Mouse (Mus musculus) naive thymus-derived CD4-positive, alpha-beta T cell, adult 2 months (primary cell): Measurements from ENCODE around the gene Il1rl1.

Experiments
- DNase-seq: peaks from one replicate; pipeline ENCODE4 v3.0.0-alpha.2; 2011; ENCODE audit warnings: low read depth

The Il1rl1 gene

GRCm38 (mm10) chr1:40428910-40429675 is at the start of gene Il1rl1:
TSS of gene Il1rl1 (plus strand) at chr1:40429570.
- no peak for DNase-seq

DNA sequence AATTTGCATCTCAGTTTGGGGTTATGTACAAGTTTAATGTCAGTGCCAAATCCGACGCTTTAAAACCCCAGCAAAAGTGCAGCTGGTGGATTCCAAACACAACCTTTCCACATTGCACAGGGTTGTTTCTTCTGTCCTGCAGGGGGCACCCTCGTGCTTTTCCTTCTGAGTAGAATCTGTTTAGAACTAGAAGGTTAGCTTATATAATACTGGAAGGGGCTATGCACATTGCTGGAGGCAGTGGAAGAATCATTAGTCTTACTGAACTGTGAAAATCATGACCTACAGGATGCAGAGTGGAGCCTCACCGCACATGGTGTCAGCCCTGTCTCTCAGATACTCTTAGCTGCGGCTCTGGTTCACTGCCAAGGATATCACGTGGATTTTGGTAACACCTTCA is 49.3 kb upstream of the Il1rl1 start:
- DNase-seq = peak; percentile 86

- DNase-seq = peak; percentile 71
Measured at GRCm38 (mm10) chr1:40380990-40381389, 48.4 kb upstream of the Il1rl1 start.

DNA sequence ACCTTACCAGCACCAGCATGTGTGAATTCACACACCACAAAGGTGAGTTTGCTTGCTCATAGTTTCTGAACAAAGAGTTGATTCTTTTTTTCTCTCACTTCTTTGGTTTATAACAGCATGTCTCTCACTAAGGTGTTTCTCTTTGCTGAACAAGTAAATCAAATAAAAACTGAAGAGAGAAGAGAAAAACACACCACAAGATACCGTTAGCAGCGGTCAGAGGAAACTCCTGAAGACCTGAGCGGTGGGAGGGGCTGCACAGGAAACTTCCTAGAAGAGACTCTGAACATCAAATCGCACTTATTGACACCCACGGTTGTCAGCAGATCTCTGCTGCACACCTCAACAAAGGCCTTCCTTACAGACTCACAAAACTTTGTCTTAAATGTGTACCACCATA is 46.5 kb upstream of the Il1rl1 start:
- DNase-seq = peak; percentile 54

DNA sequence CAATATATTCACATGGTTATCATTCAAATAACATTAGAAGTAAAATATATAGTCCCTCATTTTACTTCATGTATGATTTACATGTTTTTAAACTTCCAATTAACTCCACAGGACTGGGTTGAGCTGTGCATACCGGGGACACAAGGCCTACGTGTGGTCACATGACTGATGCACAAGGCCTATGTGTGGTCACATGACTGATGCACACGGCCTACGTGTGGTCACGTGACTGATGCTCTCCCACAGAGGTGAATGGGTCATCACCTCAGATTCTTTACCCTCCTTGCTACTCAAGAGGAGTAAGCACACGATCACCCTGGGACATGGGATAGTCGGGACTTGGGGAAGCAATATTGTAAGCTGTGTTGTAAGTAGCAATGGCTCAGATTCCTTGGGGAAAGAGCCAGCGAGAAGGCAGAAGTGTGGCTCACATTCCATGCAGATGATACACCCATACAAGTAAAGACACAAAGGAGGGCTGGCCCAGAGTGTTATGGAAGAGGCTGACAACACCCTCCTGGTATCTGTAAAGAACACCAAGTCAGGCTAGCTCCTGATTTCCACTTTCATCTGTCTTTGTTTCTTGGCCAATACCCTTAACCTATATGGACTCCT is 44.3 kb upstream of the Il1rl1 start:
- no peak for DNase-seq

GRCm38 (mm10) chr1:40391374-40391773 is 38.0 kb upstream of the Il1rl1 start:
- no peak for DNase-seq

- no peak for DNase-seq
Measured at GRCm38 (mm10) chr1:40392535-40392934, 36.8 kb upstream of the Il1rl1 start.

DNA sequence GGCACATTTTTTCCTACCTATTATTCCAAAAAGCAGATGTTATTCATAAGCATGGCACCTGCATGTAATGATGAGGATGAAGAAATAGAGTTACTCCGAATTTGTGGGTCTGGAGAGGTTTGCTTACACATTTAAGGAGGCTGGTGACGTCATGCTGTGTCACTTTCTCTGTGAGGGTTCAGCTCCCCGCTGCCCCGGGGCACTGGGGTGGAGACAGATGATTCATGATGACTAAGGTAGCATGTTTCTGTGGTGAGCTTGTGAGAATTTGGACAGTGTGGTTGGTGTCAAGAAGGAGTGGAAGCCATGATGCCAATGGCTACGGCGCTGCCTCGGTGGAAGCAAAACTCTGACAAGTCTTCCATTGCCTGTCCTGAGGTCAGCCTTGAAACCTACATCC is 36.2 kb upstream of the Il1rl1 start:
- no peak for DNase-seq

- DNase-seq = no peak
Measured at GRCm38 (mm10) chr1:40399639-40400038, 29.7 kb upstream of the Il1rl1 start.

- no peak for DNase-seq
Measured at GRCm38 (mm10) chr1:40404682-40405081, 24.7 kb upstream of the Il1rl1 start.

- no peak for DNase-seq
Measured at GRCm38 (mm10) chr1:40409882-40410281, 19.5 kb upstream of the Il1rl1 start.

- DNase-seq = no peak
Measured at GRCm38 (mm10) chr1:40413039-40413438, 16.3 kb upstream of the Il1rl1 start.

DNA sequence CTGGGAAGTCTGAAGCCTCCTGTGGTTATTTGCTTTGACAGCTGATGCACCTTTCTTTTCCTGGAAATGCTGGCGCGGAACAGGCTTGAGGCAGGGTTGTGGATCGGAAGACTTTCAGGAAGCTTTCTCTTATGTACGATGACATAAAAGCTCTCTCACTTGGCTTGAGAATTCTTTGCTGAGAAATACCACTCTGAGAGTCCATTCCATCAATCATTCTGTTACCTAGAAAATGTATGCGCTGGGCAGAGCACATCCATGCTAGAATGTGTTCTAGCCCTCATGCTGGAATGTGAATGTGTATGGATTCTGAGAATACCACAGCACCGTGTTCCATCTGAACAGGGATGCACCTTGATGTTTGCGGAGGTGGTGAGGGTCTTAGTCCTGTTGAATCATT is 15.1 kb upstream of the Il1rl1 start:
- DNase-seq = no peak

GRCm38 (mm10) chr1:40414863-40415656 is 14.3 kb upstream of the Il1rl1 start:
- DNase-seq = no peak

GRCm38 (mm10) chr1:40417034-40417433 is 12.3 kb upstream of the Il1rl1 start:
- no peak for DNase-seq

DNA sequence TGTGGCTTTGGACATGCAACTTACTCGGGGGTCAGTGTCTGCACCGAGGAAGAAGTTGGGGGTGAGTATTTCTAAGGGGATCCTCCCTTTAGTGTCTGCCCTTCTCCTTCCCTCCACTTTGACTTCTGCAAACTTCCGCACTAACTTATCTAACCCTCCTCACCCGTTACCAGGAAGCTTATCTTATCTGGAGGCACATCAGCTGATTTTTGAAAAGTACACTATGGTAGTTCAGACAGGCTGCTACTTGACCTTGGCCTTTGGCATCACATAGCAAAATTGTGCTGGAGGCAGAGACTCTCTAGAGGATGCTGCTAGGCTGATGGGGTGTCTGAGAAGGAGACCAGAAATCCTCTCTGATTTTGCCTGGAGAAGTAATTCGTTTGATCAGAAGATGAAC is 10.9 kb upstream of the Il1rl1 start:
- DNase-seq = no peak

- DNase-seq = no peak
Measured at GRCm38 (mm10) chr1:40423892-40424291, 5.5 kb upstream of the Il1rl1 start.

DNA sequence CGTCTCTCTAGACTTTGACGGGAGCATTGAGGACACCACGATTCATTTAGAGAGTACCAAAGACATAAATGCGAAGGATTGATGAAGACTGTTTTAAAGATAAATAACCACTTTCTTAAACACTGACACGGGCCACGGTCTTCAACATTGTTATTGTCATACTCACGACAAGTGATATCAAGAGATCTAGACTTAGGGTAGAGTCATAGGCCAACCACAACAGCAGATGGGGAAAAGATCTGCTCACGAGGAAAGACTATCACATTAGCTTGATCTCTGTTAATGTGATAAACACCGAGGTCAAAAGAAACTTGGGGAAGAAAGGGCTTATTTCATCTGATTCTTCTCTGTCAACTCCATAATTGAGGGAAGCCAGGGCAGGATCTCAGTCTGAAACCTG is 2.1 kb upstream of the Il1rl1 start:
- DNase-seq = no peak

- DNase-seq = no peak
Measured at GRCm38 (mm10) chr1:40427901-40428300, 1.5 kb upstream of the Il1rl1 start.

- no peak for DNase-seq
Measured at GRCm38 (mm10) chr1:40430143-40430834, 919 bp downstream of the Il1rl1 start.

- DNase-seq = no peak
Measured at GRCm38 (mm10) chr1:40432169-40432568, 2.8 kb downstream of the Il1rl1 start.

GRCm38 (mm10) chr1:40435936-40436335 is 6.6 kb downstream of the Il1rl1 start:
- DNase-seq = no peak
